Mouse (Mus musculus): ENCODE data around the gene Zfp91. TPM values are rescaled to one million over a fixed set of nuclear protein-coding genes. Genes with fewer than 3 reads are reported as not detected.

Zfp91 gene
- total and polyA plus RNA-seq, 3 experiments = 19.3 to 46.4 (median 44.8) TPM

GRCm38 (mm10) chr19:12758936-12759478, 36.9 kb downstream of the Zfp91 start:
- no peaks in the 10 kb centered on the region for H3K79me2 ChIP-seq (replicated peaks; ENCODE audit: control insufficient read depth, extremely low read depth, insufficient read depth, poor library complexity, severe bottlenecking)
- in situ Hi-C loops (cut with MboI; ENCODE audit: low pct_ligation_motif_present, low pct_unique_long_range_greater_than_20kb, low sequenced_read_pairs) (no loop called here), dilution Hi-C loops (cut with MboI; ENCODE audit: extremely low pct_ligation_motif_present, extremely low pct_unique_long_range_greater_than_20kb, low sequenced_read_pairs) (no loop called here)
- H3K27ac ChIP-seq (ENCODE audit: insufficient read depth, low read depth) = no peak overlapping the region
- H3K4me3 ChIP-seq (replicated peaks in 1 of 3; ENCODE audit: low read depth in 2 of 3, low read length in 2 of 3, poor library complexity in 1 of 3) = no peak overlapping the region
- H3K4me2 ChIP-seq (ENCODE audit: insufficient read depth, low read depth, poor library complexity, severe bottlenecking) = no peak overlapping the region
- no peaks in the 10 kb centered on the region for H3K4me1 ChIP-seq (ENCODE audit: control insufficient read depth in 1 of 2, insufficient read depth in 2 of 2)
- H3K36me3 ChIP-seq (replicated peaks in 1 of 2; ENCODE audit: control insufficient read depth in 1 of 2, insufficient read depth in 1 of 2, low read length in 1 of 2) = peaks cover 17 to 22% of the 10 kb centered on the region in 2 experiments
- H3K9me3 ChIP-seq (replicated peaks; ENCODE audit: low read length) = no peaks in the 10 kb centered on the region
- no peak overlapping the region for H3K9ac ChIP-seq (ENCODE audit: insufficient read depth, low read depth)
- no peak for DNase-seq (ENCODE audit: extremely low read depth)
- TF ChIP-seq JUN (IDR thresholded peaks at IDR 0.05; ENCODE audit: insufficient read depth, low read depth, low read length) (no peak), IRF4 (IDR thresholded peaks at IDR 0.05; ENCODE audit: low read depth, low read length) (no peak), BHLHE40 (IDR thresholded peaks at IDR 0.05; ENCODE audit: low read depth, low read length) (no peak), USF1 (IDR thresholded peaks at IDR 0.05; ENCODE audit: low read depth, low read length) (no peak), PAX5 (IDR thresholded peaks at IDR 0.05; ENCODE audit: low read length) (no peak), JUND (conservative IDR thresholded peaks at IDR 0.05; ENCODE audit: low read depth, low read length) (no peak), SMC3 (IDR thresholded peaks at IDR 0.05; ENCODE audit: low read depth, low read length) (no peak), E2F4 (IDR thresholded peaks at IDR 0.05; ENCODE audit: insufficient replicate concordance, low read depth, low read length) (no peak), POLR2A (IDR thresholded peaks at IDR 0.05; ENCODE audit: low read depth, low read length) (no peak), ZMIZ1 (IDR thresholded peaks at IDR 0.05; ENCODE audit: low read depth, low read length) (no peak)
- no peaks in the 10 kb centered on the region for H3K27me3 ChIP-seq (replicated peaks)

GRCm38 (mm10) chr19:12756286-12756685, 39.6 kb downstream of the Zfp91 start:
- DNase-seq (ENCODE audit: extremely low read depth) = no peak
- no peak overlapping the region for H3K27ac ChIP-seq (ENCODE audit: insufficient read depth, low read depth)
- H3K4me2 ChIP-seq (ENCODE audit: insufficient read depth, low read depth, poor library complexity, severe bottlenecking) = no peak overlapping the region
- in situ Hi-C loops (cut with MboI; ENCODE audit: low pct_ligation_motif_present, low pct_unique_long_range_greater_than_20kb, low sequenced_read_pairs) = no loop called here
- no peaks in the 10 kb centered on the region for H3K27me3 ChIP-seq (replicated peaks)
- dilution Hi-C loops (cut with MboI; ENCODE audit: extremely low pct_ligation_motif_present, extremely low pct_unique_long_range_greater_than_20kb, low sequenced_read_pairs) = no loop called here
- H3K4me3 ChIP-seq (replicated peaks in 1 of 3; ENCODE audit: low read depth in 2 of 3, low read length in 2 of 3, poor library complexity in 1 of 3) = no peak overlapping the region
- no peaks in the 10 kb centered on the region for H3K9me3 ChIP-seq (replicated peaks; ENCODE audit: low read length)
- H3K79me2 ChIP-seq (replicated peaks; ENCODE audit: control insufficient read depth, extremely low read depth, insufficient read depth, poor library complexity, severe bottlenecking) = no peaks in the 10 kb centered on the region
- no peaks in the 10 kb centered on the region for H3K36me3 ChIP-seq (replicated peaks in 1 of 2; ENCODE audit: control insufficient read depth in 1 of 2, insufficient read depth in 1 of 2, low read length in 1 of 2)
- no peak overlapping the region for H3K9ac ChIP-seq (ENCODE audit: insufficient read depth, low read depth)
- no peak for TF ChIP-seq MXI1 (IDR thresholded peaks at IDR 0.05; ENCODE audit: low read depth, low read length)
- TF ChIP-seq CHD1 (IDR thresholded peaks at IDR 0.05; ENCODE audit: low read depth, low read length) = no peak
- TF ChIP-seq JUN (IDR thresholded peaks at IDR 0.05; ENCODE audit: insufficient read depth, low read depth, low read length) = no peak
- no peak for TF ChIP-seq POLR2AphosphoS2 (IDR thresholded peaks at IDR 0.05; ENCODE audit: low read depth, low read length)
- no peak for TF ChIP-seq E2F4 (IDR thresholded peaks at IDR 0.05; ENCODE audit: insufficient replicate concordance, low read depth, low read length)
- TF ChIP-seq JUND (conservative IDR thresholded peaks at IDR 0.05; ENCODE audit: low read depth, low read length) = no peak
- no peak for TF ChIP-seq MAFK (IDR thresholded peaks at IDR 0.05; ENCODE audit: insufficient replicate concordance, low read length)
- TF ChIP-seq USF1 (IDR thresholded peaks at IDR 0.05; ENCODE audit: low read depth, low read length) = no peak
- TF ChIP-seq ZNF384 (IDR thresholded peaks at IDR 0.05; ENCODE audit: low read depth, low read length) = no peak
- TF ChIP-seq NRF1 (IDR thresholded peaks at IDR 0.05; ENCODE audit: low read depth, low read length) = no peak
- TF ChIP-seq KAT2A (IDR thresholded peaks at IDR 0.05; ENCODE audit: insufficient replicate concordance, low read length) = no peak
- TF ChIP-seq TCF12 (IDR thresholded peaks at IDR 0.05; ENCODE audit: low read depth, low read length) = no peak
- no peak for TF ChIP-seq POLR2A (IDR thresholded peaks at IDR 0.05; ENCODE audit: low read depth, low read length)
- TF ChIP-seq ZC3H11A (IDR thresholded peaks at IDR 0.05; ENCODE audit: low read depth, low read length) = no peak
- no peak for TF ChIP-seq CTCF (conservative IDR thresholded peaks at IDR 0.05 in 1 of 2, IDR thresholded peaks at IDR 0.05 in 1 of 2; ENCODE audit: low read depth in 2 of 2, low read length in 2 of 2)
- TF ChIP-seq MEF2A (IDR thresholded peaks at IDR 0.05; ENCODE audit: borderline replicate concordance, low read depth, low read length) = no peak
- no peak for TF ChIP-seq RCOR1 (conservative IDR thresholded peaks at IDR 0.05; ENCODE audit: low read depth, low read length)
- no peaks in the 10 kb centered on the region for H3K4me1 ChIP-seq (ENCODE audit: control insufficient read depth in 1 of 2, insufficient read depth in 2 of 2)
